Mouse (Mus musculus) stomach, postnatal 0 days (tissue): ENCODE results near the gene Ltbr. TPM values are rescaled to one million over a fixed set of nuclear protein-coding genes. Genes with fewer than 3 reads are reported as not detected.
A peak's percentile ranks its signal among the peaks of the same experiment; 100 is the strongest.

Source experiments
- ATAC-seq: fragments of 200-750 bp; cut with Nextera tagmentation; 2 replicates; pipeline ENCODE4 v1.8.0; 2017; ENCODE audit not compliant: low FRiP score, low TSS enrichment
- DNase-seq: peaks from one replicate; pipeline ENCODE4 v3.0.0-alpha.2; 2016; ENCODE audit warnings: low spot score
- H3K27ac ChIP-seq: fragments of 300-500 bp; sonication (generic); replicated peaks from 2 replicates; pipeline ENCODE4 v1.5.1; 2014; ENCODE audit warnings: mild to moderate bottlenecking, control low read depth
- H3K27me3 ChIP-seq: fragments of 300-500 bp; sonication (generic); 2 replicates; pipeline ENCODE4 v1.6.1; 2014; ENCODE audit warnings: low read length; ENCODE audit not compliant: control insufficient read depth, insufficient read depth
- H3K36me3 ChIP-seq: fragments of 300-500 bp; sonication (generic); 2 replicates; pipeline ENCODE4 v1.6.1; 2014; ENCODE audit warnings: low read length, mixed read lengths; ENCODE audit not compliant: control insufficient read depth, insufficient read depth
- H3K4me1 ChIP-seq: fragments of 300-500 bp; sonication (generic); replicated peaks from 2 replicates; pipeline ENCODE4 v1.6.1; 2014; ENCODE audit warnings: antibody characterized with exemption; ENCODE audit not compliant: control insufficient read depth, insufficient read depth
- H3K4me2 ChIP-seq: fragments of 300-500 bp; sonication (generic); replicated peaks from 2 replicates; pipeline ENCODE4 v1.6.1; 2014; ENCODE audit warnings: low read depth, mild to moderate bottlenecking, control low read depth, moderate library complexity
- H3K4me3 ChIP-seq: fragments of 300-500 bp; sonication (generic); 2 replicates; pipeline ENCODE4 v1.5.1; 2014; ENCODE audit warnings: low read depth, low read length, control low read depth
- H3K9ac ChIP-seq: fragments of 300-500 bp; sonication (generic); 2 replicates; pipeline ENCODE4 v1.6.1; 2014; ENCODE audit warnings: mild to moderate bottlenecking, low read length, control low read depth, mixed read lengths
- H3K9me3 ChIP-seq: fragments of 300-500 bp; sonication (generic); 2 replicates; pipeline ENCODE4 v1.6.1; 2016; ENCODE audit warnings: low read length; ENCODE audit not compliant: control insufficient read depth
- CTCF ChIP-seq: IDR thresholded peaks from 2 replicates; pipeline ENCODE4 v1.5.1; 2016; ENCODE audit warnings: antibody characterized with exemption, low read depth, mild to moderate bottlenecking, moderate library complexity
- EP300 ChIP-seq: optimal IDR thresholded peaks from 2 replicates; pipeline ENCODE3; 2016; ENCODE audit warnings: antibody characterized with exemption
- WGBS: fragments of 180-500 bp; shearing (Covaris S2); extraction: QIAGEN DNeasy Blood & Tissue Kit; methylation state at CpG from one replicate; pipeline ENCODE4 v1.1.7; 2014; 5-methylcytosine and 5-hydroxymethylcytosine counted together
- polyA plus RNA-seq: library from polyadenylated mRNA; unstranded; fragments of >200 nt; fragmentation: Nextera tagmentation; extraction: Ambion mirVana; gene quantifications from 2 replicates; pipeline ENCODE4 v1.2.1, GENCODE M21; 2015

The Ltbr gene
- polyA plus RNA-seq, 1 experiment from 2014 or later = 71.5 TPM

- H3K27ac ChIP-seq = no peak overlapping the region
- ATAC-seq = no peak
- peaks cover 33% of the 10 kb centered on the region for H3K36me3 ChIP-seq
- no peaks in the 10 kb centered on the region for H3K27me3 ChIP-seq
- no peak overlapping the region; the same call in 1 of the 2 replicates for H3K4me2 ChIP-seq
- peak; percentile 46 for DNase-seq
- no peak overlapping the region for H3K4me3 ChIP-seq
- H3K9me3 ChIP-seq = no peaks in the 10 kb centered on the region
- 19% methylated on average over 8 of the region's 8 CpGs for WGBS
- H3K9ac ChIP-seq = 0 out of 2 replicates have a peak overlapping the region, but pooled peaks have one; percentile 8
- TF ChIP-seq CTCF (0 out of 2 replicates have a peak, but pooled peaks have one; percentile 5), EP300 (no peak)
- H3K4me1 ChIP-seq = peaks cover 26% of the 10 kb centered on the region
These were observed 42.6 kb upstream of the Ltbr start for GRCm38 (mm10) chr6:125356264-125356663.

DNA sequence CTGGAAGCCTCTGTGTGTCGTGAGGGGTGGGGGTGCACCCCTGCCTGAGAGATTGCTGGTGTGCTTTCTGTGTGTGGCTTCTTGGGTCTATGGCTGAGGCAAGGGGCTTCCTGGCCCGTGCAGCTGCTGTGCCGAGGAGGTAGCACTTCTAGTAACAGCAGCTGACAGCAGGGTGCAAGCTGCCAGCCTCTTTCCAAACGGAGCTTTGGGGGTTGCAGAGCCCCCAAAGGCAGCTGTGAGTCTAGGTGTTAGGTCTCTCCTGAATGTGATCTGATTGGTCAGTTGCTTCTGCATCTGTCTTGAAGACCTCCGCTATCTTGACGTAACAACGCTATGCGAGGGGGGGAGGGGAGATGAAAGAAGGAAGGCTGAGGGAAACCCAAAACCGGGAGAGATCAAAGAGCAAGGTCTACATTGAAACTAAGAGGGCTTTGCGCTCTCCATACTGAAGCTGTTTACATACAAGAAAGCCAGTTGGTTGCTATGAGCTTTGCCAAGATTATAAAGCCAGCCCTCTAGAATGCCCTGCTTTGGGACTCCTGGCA, 41.6 kb upstream of the Ltbr start:
- peaks cover 27% of the 10 kb centered on the region for H3K4me1 ChIP-seq
- TF ChIP-seq EP300 (no peak), CTCF (no peak)

DNA sequence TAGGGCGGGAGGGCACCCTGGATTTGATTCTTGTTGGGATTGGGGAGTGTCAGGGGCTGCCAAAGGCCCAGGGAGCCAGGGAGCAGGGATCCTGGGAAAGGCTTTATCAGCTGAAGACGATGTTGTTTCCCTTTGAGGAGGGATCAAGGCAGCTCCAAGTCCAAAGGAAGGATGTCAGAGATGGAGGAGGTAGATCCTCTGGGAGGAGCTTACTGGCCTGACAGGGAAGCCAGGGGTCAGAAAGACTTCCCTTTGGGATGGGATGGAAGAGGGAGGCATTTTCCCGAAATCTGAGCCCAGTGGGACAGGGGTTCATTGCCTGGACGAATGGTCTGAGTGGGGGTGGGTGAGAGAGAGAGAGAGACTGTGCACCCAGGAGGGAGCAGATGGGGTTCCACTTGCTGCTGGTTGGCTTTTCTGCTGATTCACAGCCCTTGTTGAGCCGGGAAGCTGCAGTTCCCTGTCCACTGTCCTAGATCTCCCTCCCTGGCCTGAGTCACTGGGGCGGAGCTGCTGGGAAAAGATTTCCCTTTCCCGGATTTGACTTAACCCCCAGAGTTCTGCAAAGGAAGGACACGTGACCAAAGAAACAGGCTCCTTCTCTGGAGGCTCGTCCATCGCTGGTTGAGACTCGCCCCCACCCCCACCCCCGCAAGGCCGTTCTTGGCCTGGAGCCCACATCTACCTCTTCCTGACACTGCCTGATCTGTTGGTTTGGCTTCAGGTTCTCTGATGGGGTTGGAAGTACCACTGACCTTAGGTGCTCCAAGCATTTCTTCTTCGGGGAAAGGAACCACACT, 40.9 kb upstream of the Ltbr start:
- Histone ChIP-seq H3K4me1 (peaks cover 27% of the 10 kb centered on the region), H3K9me3 (no peaks in the 10 kb centered on the region), H3K9ac (peak overlapping the region; percentile 45), H3K36me3 (peaks cover 25% of the 10 kb centered on the region), H3K27ac (peak overlapping the region; percentile 87), H3K4me2 (peak overlapping the region; percentile 48), H3K4me3 (peak overlapping the region; percentile 24), H3K27me3 (no peaks in the 10 kb centered on the region)
- TF ChIP-seq EP300 (no peak), CTCF (peak; percentile 6; the same call in 1 of the 2 replicates)
- DNase-seq (peak; percentile 72), ATAC-seq (peak; percentile 63)
- 10% methylated on average over 14 of the region's 14 CpGs for WGBS

More for the DNA sequence above, 41.6 kb upstream of the Ltbr start:
- no peak for ATAC-seq
- peaks cover 27% of the 10 kb centered on the region for H3K36me3 ChIP-seq
- H3K4me2 ChIP-seq = peak overlapping the region; percentile 48
- peak overlapping the region; percentile 24 for H3K4me3 ChIP-seq
- peak overlapping the region; percentile 45 for H3K9ac ChIP-seq
- no peaks in the 10 kb centered on the region for H3K27me3 ChIP-seq
- no peak for DNase-seq
- WGBS = 9% methylated on average over 10 of the region's 10 CpGs
- H3K9me3 ChIP-seq = no peaks in the 10 kb centered on the region
- peak overlapping the region; percentile 87 for H3K27ac ChIP-seq

DNA sequence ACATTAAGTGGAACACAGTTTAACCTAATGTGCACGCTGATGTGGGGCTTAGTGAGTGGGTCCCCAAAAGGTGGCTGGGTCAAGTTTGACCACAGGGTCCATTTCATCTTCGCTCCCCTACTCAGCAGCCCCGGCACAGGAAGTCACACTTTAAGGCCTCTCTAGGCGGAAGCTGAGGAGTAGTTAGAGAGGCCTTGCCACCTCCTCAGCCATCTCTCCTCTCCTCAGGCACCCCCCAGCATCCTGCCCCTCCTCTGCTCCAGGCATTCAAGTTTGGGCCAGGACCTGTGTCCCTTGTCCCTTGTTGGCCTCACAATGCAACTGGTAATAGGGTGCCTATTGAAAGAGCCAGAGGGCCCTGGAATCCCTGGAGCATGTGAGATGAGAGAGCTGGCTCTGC, 40.0 kb upstream of the Ltbr start:
- peaks cover 17% of the 10 kb centered on the region for H3K36me3 ChIP-seq
- no peak for DNase-seq
- H3K4me3 ChIP-seq = no peak overlapping the region
- TF ChIP-seq CTCF (no peak), EP300 (no peak)
- H3K4me2 ChIP-seq = no peak overlapping the region
- peaks cover 30% of the 10 kb centered on the region for H3K4me1 ChIP-seq
- H3K9ac ChIP-seq = peak overlapping the region; percentile 27; the same call in 1 of the 2 replicates
- H3K27me3 ChIP-seq = no peaks in the 10 kb centered on the region
- no peak for ATAC-seq
- peak overlapping the region; percentile 87 for H3K27ac ChIP-seq
- H3K9me3 ChIP-seq = no peaks in the 10 kb centered on the region
- 79% methylated on average over 4 of the region's 4 CpGs for WGBS

DNA sequence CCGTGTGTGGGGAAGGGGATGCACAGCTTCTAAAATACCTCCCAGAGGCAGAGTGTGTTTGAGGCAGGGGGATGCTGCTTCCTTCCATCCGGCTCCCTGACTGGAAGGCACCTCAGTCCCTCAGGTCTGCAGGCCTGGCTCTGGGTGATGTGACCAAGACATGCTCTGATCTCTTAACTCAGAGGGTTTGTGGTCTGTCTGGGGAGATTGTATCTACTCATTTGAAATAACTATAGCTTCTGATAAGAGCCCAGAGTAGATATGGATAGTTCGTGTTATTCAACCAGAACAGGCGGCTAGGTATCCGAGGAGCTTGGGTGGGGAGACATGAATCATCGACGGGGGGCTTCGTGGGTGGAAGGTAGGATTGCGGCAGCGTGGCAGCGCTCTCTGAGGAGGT, 39.5 kb upstream of the Ltbr start:
- Histone ChIP-seq H3K4me2 (no peak overlapping the region), H3K36me3 (peaks cover 13% of the 10 kb centered on the region), H3K9me3 (no peaks in the 10 kb centered on the region), H3K27ac (peak overlapping the region; percentile 87; the same call in 1 of the 2 replicates), H3K9ac (no peak overlapping the region), H3K4me1 (peaks cover 32% of the 10 kb centered on the region), H3K4me3 (no peak overlapping the region), H3K27me3 (no peaks in the 10 kb centered on the region)
- DNase-seq (no peak), ATAC-seq (no peak)
- 70% methylated on average over 11 of the region's 11 CpGs for WGBS
- TF ChIP-seq EP300 = no peak
- no peak for TF ChIP-seq CTCF

DNA sequence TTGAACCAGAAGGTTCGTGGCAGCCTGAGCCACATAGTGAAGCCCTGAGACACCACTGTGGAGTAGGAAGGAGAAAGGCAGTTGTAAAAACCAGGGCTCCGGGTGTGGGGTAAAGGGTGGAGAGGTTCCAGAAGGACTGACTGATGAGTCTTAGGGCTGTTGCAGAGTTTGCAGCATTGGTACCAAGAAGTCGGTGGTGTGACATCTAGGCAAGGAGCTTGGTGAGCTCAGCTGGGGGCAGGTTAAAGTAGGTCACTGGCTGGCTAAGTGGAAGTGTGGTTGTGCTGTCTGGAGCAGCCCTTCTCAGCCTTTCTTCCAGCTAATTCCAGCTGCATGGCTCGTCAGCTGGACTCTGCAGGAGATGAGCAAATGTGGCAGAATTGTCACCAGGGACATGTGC, 39.1 kb upstream of the Ltbr start:
- no peak for DNase-seq
- H3K9me3 ChIP-seq = no peaks in the 10 kb centered on the region
- H3K27me3 ChIP-seq = no peaks in the 10 kb centered on the region
- H3K4me1 ChIP-seq = peaks cover 32% of the 10 kb centered on the region
- 0 out of 2 replicates have a peak overlapping the region, but pooled peaks have one; percentile 5 for H3K27ac ChIP-seq
- WGBS = 53% methylated on average over 4 of the region's 4 CpGs
- no peak overlapping the region for H3K4me2 ChIP-seq
- H3K36me3 ChIP-seq = peaks cover 9% of the 10 kb centered on the region
- ATAC-seq = no peak
- no peak for TF ChIP-seq EP300
- no peak for TF ChIP-seq CTCF
- no peak overlapping the region for H3K9ac ChIP-seq
- no peak overlapping the region for H3K4me3 ChIP-seq
